Mouse (Mus musculus): ENCODE measurements around the gene Grk6. TPM values are rescaled to one million over a fixed set of nuclear protein-coding genes. Genes with fewer than 3 reads are reported as not detected.

Gene Grk6
- polyA plus RNA-seq, 1 experiment from 2014 or later, result 52.3 TPM

DNA sequence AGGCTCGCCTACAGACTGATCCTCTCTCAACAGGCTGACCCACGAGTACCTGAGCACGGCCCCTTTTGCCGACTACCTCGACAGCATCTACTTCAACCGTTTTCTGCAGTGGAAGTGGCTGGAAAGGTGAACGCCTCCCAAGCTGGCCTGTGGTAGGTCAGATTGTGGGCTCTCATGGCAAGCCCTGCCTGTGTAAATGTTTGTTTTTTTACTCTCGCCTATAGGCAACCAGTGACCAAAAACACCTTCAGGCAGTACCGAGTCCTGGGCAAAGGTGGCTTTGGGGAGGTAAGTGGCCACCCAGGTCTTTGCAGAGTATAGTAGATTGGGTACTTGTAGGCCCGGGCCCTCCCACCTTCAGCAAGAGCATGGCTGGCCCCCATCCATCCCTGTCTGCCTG, 6.4 kb downstream of the Grk6 start:
- Histone ChIP-seq H3K4me1 (ENCODE audit: control insufficient read depth, insufficient read depth, low read length) (peaks cover 9% of the 10 kb centered on the region), H3K9ac (ENCODE audit: low read length) (no peak overlapping the region), H3K27ac (ENCODE audit: low read depth, low read length) (no peak overlapping the region), H3K36me3 (ENCODE audit: control insufficient read depth, insufficient read depth, low read length) (peaks cover 32% of the 10 kb centered on the region), H3K27me3 (ENCODE audit: control insufficient read depth, insufficient read depth, low read length) (no peaks in the 10 kb centered on the region), H3K4me3 (ENCODE audit: low read depth, low read length) (no peak overlapping the region), H3K9me3 (ENCODE audit: control insufficient read depth, low read length) (no peaks in the 10 kb centered on the region), H3K4me2 (no peak overlapping the region)
- 85% methylated on average over 10 of the region's 10 CpGs for WGBS
- DNase-seq (ENCODE audit: low spot score, missing footprints) (peak; percentile 2), ATAC-seq (ENCODE audit: low FRiP score) (no peak)

- whole genome bisulfite sequencing, result 97% methylated on average over 16 of the region's 16 CpGs
- Histone ChIP-seq H3K4me3 (ENCODE audit: low read depth, low read length) (no peak overlapping the region), H3K9ac (ENCODE audit: low read length) (no peak overlapping the region), H3K27me3 (ENCODE audit: control insufficient read depth, insufficient read depth, low read length) (no peaks in the 10 kb centered on the region), H3K27ac (ENCODE audit: low read depth, low read length) (no peak overlapping the region), H3K4me2 (no peak overlapping the region), H3K9me3 (ENCODE audit: control insufficient read depth, low read length) (no peaks in the 10 kb centered on the region), H3K36me3 (ENCODE audit: control insufficient read depth, insufficient read depth, low read length) (peaks cover 32% of the 10 kb centered on the region), H3K4me1 (ENCODE audit: control insufficient read depth, insufficient read depth, low read length) (peaks cover 2% of the 10 kb centered on the region; the same call in 1 of the 2 replicates)
- DNase-seq (ENCODE audit: low spot score, missing footprints) (peak; percentile 65), ATAC-seq (ENCODE audit: low FRiP score) (no peak)
These were observed 7.1 kb downstream of the Grk6 start for GRCm38 (mm10) chr13:55451785-55452549.

GRCm38 (mm10) chr13:55462965-55463364, 18.1 kb downstream of the Grk6 start:
- Histone ChIP-seq H3K4me3 (ENCODE audit: low read depth, low read length) (no peak overlapping the region), H3K9ac (ENCODE audit: low read length) (no peak overlapping the region), H3K4me1 (ENCODE audit: control insufficient read depth, insufficient read depth, low read length) (peaks cover 26% of the 10 kb centered on the region), H3K36me3 (ENCODE audit: control insufficient read depth, insufficient read depth, low read length) (peaks cover 14% of the 10 kb centered on the region; the same call in 1 of the 2 replicates), H3K27me3 (ENCODE audit: control insufficient read depth, insufficient read depth, low read length) (no peaks in the 10 kb centered on the region), H3K4me2 (no peak overlapping the region; the same call in 1 of the 2 replicates), H3K9me3 (ENCODE audit: control insufficient read depth, low read length) (no peaks in the 10 kb centered on the region), H3K27ac (ENCODE audit: low read depth, low read length) (no peak overlapping the region)
- ATAC-seq (ENCODE audit: low FRiP score), result no peak
- DNase-seq (ENCODE audit: low spot score, missing footprints), result peak; percentile 86
- WGBS, result 45% methylated on average over 2 of the region's 2 CpGs

DNA sequence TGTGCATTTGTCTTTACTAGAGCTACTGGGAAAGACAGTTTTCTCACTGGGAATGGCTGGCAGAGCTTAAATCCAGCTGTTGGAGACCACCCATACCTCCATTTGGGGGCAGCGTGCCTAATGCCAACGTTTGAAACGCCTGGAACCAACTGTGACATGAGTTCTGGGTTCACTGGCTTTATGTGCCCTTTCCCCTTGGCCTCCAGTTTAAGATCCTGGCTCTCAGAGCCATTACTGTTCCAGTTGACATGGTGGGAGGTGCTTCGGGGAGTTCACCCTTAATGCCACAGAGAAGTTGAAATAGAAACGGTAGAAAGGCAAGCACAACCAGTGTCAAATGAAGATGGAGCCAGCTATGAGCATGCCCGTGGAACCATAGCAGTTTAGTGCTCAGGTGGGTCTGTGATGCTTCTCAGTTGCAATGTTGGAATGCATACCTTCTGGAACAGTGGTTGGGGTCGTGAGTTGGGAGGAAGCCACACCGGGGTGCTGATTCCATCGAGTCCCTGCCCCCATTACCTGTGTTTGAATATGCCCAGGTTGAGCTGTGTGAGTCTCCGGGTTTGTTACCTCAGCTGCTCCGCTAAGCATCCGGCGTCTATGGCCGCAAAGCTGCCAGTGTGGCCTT, 18.6 kb downstream of the Grk6 start:
- Histone ChIP-seq H3K9ac (ENCODE audit: low read length) (peak overlapping the region; percentile 87), H3K9me3 (ENCODE audit: control insufficient read depth, low read length) (no peaks in the 10 kb centered on the region), H3K27ac (ENCODE audit: low read depth, low read length) (peak overlapping the region; percentile 97), H3K4me2 (peak overlapping the region; percentile 54), H3K27me3 (ENCODE audit: control insufficient read depth, insufficient read depth, low read length) (no peaks in the 10 kb centered on the region), H3K4me1 (ENCODE audit: control insufficient read depth, insufficient read depth, low read length) (peaks cover 26% of the 10 kb centered on the region), H3K36me3 (ENCODE audit: control insufficient read depth, insufficient read depth, low read length) (peaks cover 13% of the 10 kb centered on the region; the same call in 1 of the 2 replicates), H3K4me3 (ENCODE audit: low read depth, low read length) (peak overlapping the region; percentile 53)
- peak; percentile 86 for DNase-seq (ENCODE audit: low spot score, missing footprints)
- ATAC-seq (ENCODE audit: low FRiP score), result no peak; the same call in 1 of the 2 replicates
- 7% methylated on average over 14 of the region's 14 CpGs for WGBS

DNA sequence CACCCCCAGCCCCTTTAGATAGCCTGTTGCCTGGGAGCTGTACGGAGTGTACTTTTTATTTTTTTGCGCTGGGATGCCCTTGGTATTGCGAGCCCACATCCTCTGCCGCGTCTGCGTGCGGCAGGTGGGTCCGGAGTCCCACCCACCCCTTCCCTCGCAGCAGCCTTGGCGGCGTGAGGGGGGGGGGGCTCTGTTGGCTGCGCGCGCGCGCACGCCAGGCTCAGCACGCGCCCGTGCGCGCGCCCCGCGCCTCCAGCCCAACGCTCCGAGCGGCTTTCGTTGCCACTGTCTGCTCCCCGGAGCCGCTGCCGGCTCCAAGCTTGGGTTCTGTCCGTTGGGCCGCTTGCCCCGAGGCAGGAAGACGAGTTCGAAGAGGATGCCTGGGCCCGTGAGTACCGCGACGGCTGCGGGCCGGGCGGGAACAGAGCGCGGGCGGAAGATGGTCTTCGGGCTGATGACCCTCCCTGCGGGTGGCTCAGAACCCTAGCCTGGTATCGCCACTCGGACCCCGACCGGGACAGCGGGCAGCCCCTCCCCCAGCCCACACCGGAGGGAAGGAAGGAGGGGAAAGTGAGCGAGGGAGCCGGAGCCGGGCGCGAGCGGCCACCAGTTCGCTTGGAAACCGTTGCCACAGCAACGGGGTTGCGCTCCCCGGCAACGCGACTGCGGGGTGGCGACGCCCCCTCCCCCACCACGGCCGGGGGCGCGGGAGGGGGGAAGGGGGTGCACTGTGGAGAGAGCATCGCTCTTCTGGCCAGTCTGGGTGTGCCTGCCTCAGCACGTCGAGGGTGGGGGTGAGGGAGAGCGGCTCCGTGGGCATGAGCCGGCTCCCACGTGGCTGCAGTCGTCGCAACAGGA, 19.4 kb downstream of the Grk6 start, which contains the start of gene Prr7:
Prr7 (plus strand) TSS at position 241 of the 858 bp plus-strand sequence.
- ATAC-seq (ENCODE audit: low FRiP score) (peak; percentile 87), DNase-seq (ENCODE audit: low spot score, missing footprints) (peak; percentile 99)
- Histone ChIP-seq H3K9ac (ENCODE audit: low read length) (peak within 1 kb of the TSS; percentile 87), H3K9me3 (ENCODE audit: control insufficient read depth, low read length) (no peaks in the 10 kb centered on the region), H3K4me3 (ENCODE audit: low read depth, low read length) (peak within 1 kb of the TSS; percentile 53), H3K27ac (ENCODE audit: low read depth, low read length) (peak within 1 kb of the TSS; percentile 97), H3K4me2 (peak within 1 kb of the TSS; percentile 54), H3K4me1 (ENCODE audit: control insufficient read depth, insufficient read depth, low read length) (peaks cover 32% of the 10 kb centered on the region), H3K36me3 (ENCODE audit: control insufficient read depth, insufficient read depth, low read length) (peaks cover 7% of the 10 kb centered on the region; the same call in 1 of the 2 replicates), H3K27me3 (ENCODE audit: control insufficient read depth, insufficient read depth, low read length) (no peaks in the 10 kb centered on the region)
- under 1% methylated on average over 70 of the region's 84 CpGs for WGBS

DNA sequence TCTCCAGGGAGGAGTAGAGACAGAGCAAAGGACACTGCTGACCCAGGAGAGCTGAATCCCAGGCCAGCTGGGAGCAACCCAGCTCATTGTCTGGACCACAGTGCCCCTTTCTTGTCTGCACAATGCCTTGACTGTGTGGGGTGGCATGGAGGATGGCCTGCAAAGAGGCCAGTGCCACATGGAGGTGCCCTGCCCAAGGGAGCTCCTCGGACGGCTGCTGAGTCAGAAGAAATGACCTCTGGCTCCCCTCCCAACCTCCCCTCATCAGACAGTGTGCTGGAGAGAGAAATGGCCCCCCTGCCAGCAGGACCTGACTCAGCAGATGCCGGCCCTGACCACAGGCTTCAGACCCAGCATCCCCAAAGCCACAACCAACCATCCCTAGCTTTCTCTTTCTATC, 20.3 kb downstream of the Grk6 start:
- H3K27me3 ChIP-seq (ENCODE audit: control insufficient read depth, insufficient read depth, low read length), result no peaks in the 10 kb centered on the region
- WGBS, result 0% methylated on average over 3 of the region's 3 CpGs
- peak overlapping the region; percentile 97 for H3K27ac ChIP-seq (ENCODE audit: low read depth, low read length)
- ATAC-seq (ENCODE audit: low FRiP score) (peak; percentile 47), DNase-seq (ENCODE audit: low spot score, missing footprints) (no peak)
- peaks cover 36% of the 10 kb centered on the region for H3K4me1 ChIP-seq (ENCODE audit: control insufficient read depth, insufficient read depth, low read length)
- H3K4me2 ChIP-seq, result peak overlapping the region; percentile 54
- H3K4me3 ChIP-seq (ENCODE audit: low read depth, low read length), result peak overlapping the region; percentile 53
- peak overlapping the region; percentile 87 for H3K9ac ChIP-seq (ENCODE audit: low read length)
- H3K9me3 ChIP-seq (ENCODE audit: control insufficient read depth, low read length), result no peaks in the 10 kb centered on the region
- peaks cover 3% of the 10 kb centered on the region; the same call in 1 of the 2 replicates for H3K36me3 ChIP-seq (ENCODE audit: control insufficient read depth, insufficient read depth, low read length)

GRCm38 (mm10) chr13:55465830-55466440, 21.1 kb downstream of the Grk6 start:
- Histone ChIP-seq H3K4me2 (peak overlapping the region; percentile 54), H3K4me1 (ENCODE audit: control insufficient read depth, insufficient read depth, low read length) (peaks cover 43% of the 10 kb centered on the region), H3K36me3 (ENCODE audit: control insufficient read depth, insufficient read depth, low read length) (peaks cover 2% of the 10 kb centered on the region; the same call in 1 of the 2 replicates), H3K27ac (ENCODE audit: low read depth, low read length) (peak overlapping the region; percentile 97), H3K27me3 (ENCODE audit: control insufficient read depth, insufficient read depth, low read length) (no peaks in the 10 kb centered on the region), H3K4me3 (ENCODE audit: low read depth, low read length) (no peak overlapping the region), H3K9me3 (ENCODE audit: control insufficient read depth, low read length) (no peaks in the 10 kb centered on the region), H3K9ac (ENCODE audit: low read length) (peak overlapping the region; percentile 87)
- peak; percentile 87 for DNase-seq (ENCODE audit: low spot score, missing footprints)
- 66% methylated on average over 5 of the region's 5 CpGs for WGBS
- ATAC-seq (ENCODE audit: low FRiP score), result no peak

DNA sequence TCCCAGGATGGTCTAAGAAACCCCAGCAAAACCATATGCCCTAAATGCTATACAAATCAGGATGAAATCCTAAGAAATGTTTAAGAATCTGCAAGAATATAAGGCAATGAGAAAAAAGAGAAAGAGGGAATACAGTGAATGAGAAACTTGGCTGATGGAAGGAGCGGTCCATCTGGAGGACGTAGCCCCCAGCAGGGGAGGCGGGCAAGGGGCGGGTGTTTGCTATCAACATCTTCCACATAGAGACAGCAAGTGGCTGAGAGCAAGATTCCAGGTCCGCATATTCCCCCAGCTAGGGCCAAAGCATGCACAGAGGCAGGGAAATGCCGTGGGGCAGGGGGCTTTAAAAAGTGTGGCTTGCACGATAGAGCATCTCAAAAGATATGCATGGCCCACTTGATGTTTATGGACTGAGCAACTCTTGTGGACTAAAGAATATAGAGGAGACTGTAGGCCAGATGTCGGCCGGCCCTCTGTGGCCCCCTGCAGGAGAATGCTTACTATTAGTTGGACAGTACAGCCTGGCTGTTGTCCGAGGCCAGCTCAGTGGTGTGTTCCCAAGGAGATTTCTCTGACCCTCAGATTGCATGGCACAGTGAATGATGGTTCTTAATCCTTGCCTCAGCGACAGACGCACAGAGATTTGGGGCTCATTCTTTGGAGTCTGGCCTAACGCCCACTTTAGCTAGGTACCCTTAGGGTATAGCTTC, 24.1 kb downstream of the Grk6 start:
- Histone ChIP-seq H3K9me3 (ENCODE audit: control insufficient read depth, low read length) (no peaks in the 10 kb centered on the region), H3K27ac (ENCODE audit: low read depth, low read length) (peak overlapping the region; percentile 4; the same call in 1 of the 2 replicates), H3K9ac (ENCODE audit: low read length) (no peak overlapping the region), H3K4me3 (ENCODE audit: low read depth, low read length) (no peak overlapping the region), H3K4me2 (no peak overlapping the region), H3K4me1 (ENCODE audit: control insufficient read depth, insufficient read depth, low read length) (peaks cover 65% of the 10 kb centered on the region), H3K36me3 (ENCODE audit: control insufficient read depth, insufficient read depth, low read length) (peaks cover 1% of the 10 kb centered on the region; the same call in 1 of the 2 replicates), H3K27me3 (ENCODE audit: control insufficient read depth, insufficient read depth, low read length) (no peaks in the 10 kb centered on the region)
- DNase-seq (ENCODE audit: low spot score, missing footprints), result peak; percentile 91
- ATAC-seq (ENCODE audit: low FRiP score), result no peak
- WGBS, result 36% methylated on average over 13 of the region's 13 CpGs

Measured in midbrain, embryonic 11.5 days (tissue).